Mouse (Mus musculus) fat pad, adult 2 months (tissue): ENCODE measurements at regions not wholly inside any gene's neighbourhood (a gene's known extent, or its start where the extent isn't known, plus 50 kb on each side); places are given as distances from the start of the nearest gene placed in this dataset.

Experiments used
- DNase-seq: peaks from one replicate; pipeline ENCODE4 v3.0.0-alpha.2; 2011; ENCODE audit warnings: low read depth, low spot score; ENCODE audit errors: extremely low read depth

GRCm38 (mm10) chr7:67429008-67429873 is 56.6 kb upstream of the Mef2a start:
- no peak for DNase-seq

GRCm38 (mm10) chr7:67428388-67428787 is 55.7 kb upstream of the Mef2a start:
- DNase-seq: no peak

GRCm38 (mm10) chr7:67426076-67426475 is 53.4 kb upstream of the Mef2a start:
- no peak for DNase-seq

GRCm38 (mm10) chr7:67425581-67425980 is 52.9 kb upstream of the Mef2a start:
- no peak for DNase-seq

- no peak for DNase-seq
Measured at GRCm38 (mm10) chr7:67424810-67425485, 52.3 kb upstream of the Mef2a start.
